In genomic region chr15:96666663-96667062, GRCm38 (mm10) we compare ENCODE assay signal across 7 mouse cellular contexts. TPM values are rescaled to one million over a fixed set of nuclear protein-coding genes. Genes with fewer than 3 reads are reported as not detected.
A peak's percentile ranks its signal among the peaks of the same experiment; 100 is the strongest.
DNase-seq lines count a peak whose midpoint lies in the region; ATAC-seq lines count a peak whose summit lies in the region.

No protein-coding gene starts in this region.

- peak; percentile 81 for DNase-seq in MN1 (ENCODE audit: low spot score)
- peak; percentile 54 for DNase-seq in c-Kit-negative CD71-positive TER-119-positive erythroid progenitor cells, embryonic 14.5 days (ENCODE audit: low read depth, low spot score)
- peak; percentile 79 for DNase-seq in heart, postnatal 4 days
- DNase-seq in layer of hippocampus, postnatal 10 days (ENCODE audit: low spot score in 2 of 2) = peak; percentile 64 to 77
- DNase-seq in lung, postnatal 25 days (ENCODE audit: low spot score) = peak; percentile 76
- DNase-seq in right cerebral cortex, postnatal 14 days = peak; percentile 64

- ATAC-seq in erythroid progenitor cell, adult 5-6 weeks (replicated peaks; ENCODE audit: low FRiP score, poor library complexity, severe bottlenecking) = peak; percentile 85

RNA-seq across cellular contexts. Expression of gene Slc38a1, which starts 23.9 kb away (rescaled TPM):
- 10.8 and 13.0 TPM in 2 replicates for total RNA-seq in erythroid progenitor cell, adult 5-6 weeks (2015; ENCODE audit: low replicate concordance)
- 7.4 and 11.2 TPM in 2 replicates for total RNA-seq in erythroid progenitor cell, adult 5-6 weeks (2017; ENCODE audit: low replicate concordance)
- total RNA-seq in heart, postnatal 4 days (2021) = 10 to 100 TPM; 88.2 to 90.4 TPM
- 10 to 100 TPM; 76.7 to 78.8 TPM for total RNA-seq in layer of hippocampus, postnatal 10 days (2021)

RNA-seq across cellular contexts. Expression of gene Slc38a2, which starts 32.9 kb away (rescaled TPM):
- 58.0 and 85.9 TPM in 2 replicates for total RNA-seq in erythroid progenitor cell, adult 5-6 weeks (2015; ENCODE audit: low replicate concordance)
- total RNA-seq in erythroid progenitor cell, adult 5-6 weeks (2017; ENCODE audit: low replicate concordance) = 38.4 and 47.4 TPM in 2 replicates
- 100 to 1,000 TPM; 359 to 377 TPM for total RNA-seq in heart, postnatal 4 days (2021)
- total RNA-seq in layer of hippocampus, postnatal 10 days (2021) = 10 to 100 TPM; 64.7 to 73.8 TPM

Comparison
In these comparisons a context has a peak if more than half of its experiments do, and no peak if none do; other contexts are left out.
1. Peak in every context shown above with its lines: DNase-seq and ATAC-seq.
2. RNA of gene Slc38a1, which starts 23.9 kb away (total RNA-seq): 88.2 to 90.4 TPM in heart, postnatal 4 days and 76.7 to 78.8 TPM in layer of hippocampus, postnatal 10 days; 7.4 to 13.0 TPM in erythroid progenitor cell, adult 5-6 weeks; every median in the first group is over 4 times any median in the second.
3. RNA of gene Slc38a2, which starts 32.9 kb away (total RNA-seq): 359 to 377 TPM in heart, postnatal 4 days; 38.4 to 85.9 TPM in erythroid progenitor cell, adult 5-6 weeks and 64.7 to 73.8 TPM in layer of hippocampus, postnatal 10 days; every median in the first group is over 4 times any median in the second.